Mouse (Mus musculus): ENCODE results near the gene Sf3b4.

Gene Sf3b4

DNA sequence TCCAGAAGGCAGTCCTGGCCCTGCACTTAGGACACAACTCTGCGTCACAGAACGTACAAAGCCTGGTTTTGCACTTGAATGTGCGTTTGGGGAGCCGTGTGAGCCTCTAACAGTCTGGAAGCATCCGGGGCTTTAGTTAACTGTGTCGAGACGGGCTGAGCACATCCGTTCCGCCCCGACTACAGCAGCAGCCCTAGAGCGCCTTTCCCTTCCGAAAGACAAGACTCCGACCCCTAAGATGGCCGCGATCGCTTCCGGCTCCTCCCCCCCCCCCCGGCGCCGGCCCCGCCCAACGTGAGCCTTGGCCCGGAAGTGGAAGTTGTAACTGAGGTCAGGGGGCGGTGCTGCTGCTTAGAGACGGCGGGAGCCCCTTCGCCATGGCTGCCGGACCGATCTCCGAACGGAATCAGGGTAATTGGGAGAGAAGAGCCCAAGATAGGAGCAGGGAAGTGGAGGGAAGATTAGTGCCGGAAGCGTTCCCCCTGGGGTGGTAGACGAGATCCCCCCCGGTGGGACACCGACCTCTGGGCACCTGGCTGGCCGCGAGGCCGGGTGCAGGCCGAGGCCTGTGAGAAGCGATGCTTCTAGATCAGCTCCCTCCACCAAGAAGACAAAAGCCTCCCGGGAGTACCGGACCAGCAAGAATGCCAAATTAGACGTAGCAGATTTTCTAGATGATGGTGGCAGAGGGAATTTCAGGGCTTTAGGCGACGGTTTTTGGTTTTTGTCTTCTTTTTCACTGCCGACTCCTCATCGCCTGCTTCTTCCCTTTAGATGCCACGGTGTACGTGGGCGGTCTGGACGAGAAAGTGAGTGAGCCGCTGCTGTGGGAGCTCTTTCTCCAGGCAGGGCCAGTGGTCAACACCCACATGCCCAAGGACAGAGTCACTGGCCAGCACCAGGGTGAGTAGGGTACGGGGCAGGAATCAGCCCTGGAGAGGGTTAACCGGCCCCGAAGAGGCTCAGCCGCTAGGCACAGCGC is at the start of gene Sf3b4:
Sf3b4 (plus strand) TSS at position 136 of the 982 bp plus-strand sequence.
- DNase-seq (ENCODE audit: low spot score in 2 of 2), result peak; percentile 82 to 83

DNA sequence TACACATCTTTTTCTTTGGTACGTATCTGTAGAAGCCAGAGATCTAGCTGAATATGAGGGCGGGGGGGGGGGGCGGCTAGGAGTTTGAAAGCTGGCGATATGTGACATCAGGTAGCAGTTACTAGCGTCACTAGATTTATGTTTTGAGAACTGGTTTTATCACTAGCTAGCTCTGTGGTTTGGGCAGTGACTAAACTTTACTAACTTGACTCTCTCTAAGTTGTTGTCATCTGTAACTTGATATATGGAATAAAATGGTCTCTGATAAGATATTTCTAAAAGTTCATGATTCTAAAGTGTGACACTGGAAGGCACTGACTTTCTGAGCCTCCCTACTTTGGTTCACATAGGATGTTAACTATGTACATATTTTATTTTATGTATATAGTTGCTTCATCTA is 47.9 kb upstream of the Sf3b4 start:
- DNase-seq (ENCODE audit: low spot score in 2 of 2), result no peak

DNA sequence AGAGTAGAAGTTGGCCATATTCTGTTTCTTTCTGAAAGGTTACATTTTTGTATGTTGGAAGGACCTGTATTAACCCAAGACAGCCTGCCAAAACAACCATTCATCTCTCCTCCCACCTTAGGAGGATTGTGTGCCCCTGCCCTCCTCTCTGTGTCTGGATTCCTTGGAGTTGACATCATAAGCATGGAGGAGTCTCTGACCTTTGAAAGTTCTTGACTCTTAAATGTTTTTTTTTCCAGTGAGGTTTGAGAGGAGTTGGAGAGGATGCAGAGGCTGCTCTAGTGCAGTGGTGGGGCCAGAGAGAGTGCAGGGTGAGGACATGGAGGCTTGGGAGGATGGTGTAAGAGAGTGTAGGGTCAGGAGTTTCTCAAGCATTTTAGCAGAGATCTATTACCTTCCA is 44.0 kb upstream of the Sf3b4 start:
- DNase-seq (ENCODE audit: low spot score in 2 of 2), result no peak

DNA sequence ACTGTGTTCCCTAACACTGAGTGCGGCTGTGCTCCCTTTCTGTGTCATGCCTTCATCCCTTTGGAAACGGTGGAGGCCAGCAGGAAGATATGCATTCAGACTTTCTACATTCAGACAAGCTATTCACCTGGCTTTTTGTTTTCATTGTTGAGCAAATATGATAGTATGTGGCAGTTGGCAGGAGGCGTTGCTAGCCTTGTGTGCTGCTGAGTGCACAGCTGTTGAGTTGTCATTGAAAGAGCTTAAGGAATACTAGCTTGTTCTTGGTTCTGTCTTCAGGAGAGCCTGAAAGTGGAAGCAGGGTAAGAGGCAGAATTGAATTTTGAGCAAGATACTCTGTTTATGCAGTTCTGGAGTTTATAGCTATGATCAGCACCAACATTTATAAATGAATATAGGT is 39.7 kb upstream of the Sf3b4 start:
- DNase-seq (ENCODE audit: low spot score in 2 of 2), result no peak

DNA sequence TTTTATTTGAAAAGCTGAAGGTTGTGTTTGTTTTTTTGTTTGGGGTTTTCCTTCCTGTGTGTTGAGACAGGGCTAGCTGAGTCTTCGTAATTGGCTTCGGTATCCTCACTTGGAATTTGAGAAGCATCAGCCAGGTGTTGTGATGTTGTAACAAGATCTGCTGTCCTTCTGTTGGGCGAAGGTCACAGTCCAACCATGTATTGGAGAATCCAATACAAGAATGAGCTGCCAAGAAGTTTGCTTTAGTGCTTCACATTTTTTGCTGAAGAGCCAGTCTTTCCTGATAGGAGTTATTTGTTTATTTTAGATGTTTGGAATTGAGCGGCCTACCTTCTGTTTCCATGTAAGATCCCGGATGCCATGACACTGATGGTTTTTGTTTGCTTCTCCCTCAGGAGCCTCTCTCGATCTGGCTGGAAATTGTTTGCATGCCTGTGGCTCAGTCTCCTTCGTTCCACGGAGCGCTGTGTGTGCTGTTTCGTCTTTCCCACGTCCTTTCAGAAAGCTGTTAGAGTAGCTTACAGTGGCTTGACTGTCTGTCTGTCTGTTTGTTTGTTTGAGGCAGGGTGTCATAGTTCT is 38.7 kb upstream of the Sf3b4 start:
- DNase-seq (ENCODE audit: low spot score in 2 of 2), result no peak

DNA sequence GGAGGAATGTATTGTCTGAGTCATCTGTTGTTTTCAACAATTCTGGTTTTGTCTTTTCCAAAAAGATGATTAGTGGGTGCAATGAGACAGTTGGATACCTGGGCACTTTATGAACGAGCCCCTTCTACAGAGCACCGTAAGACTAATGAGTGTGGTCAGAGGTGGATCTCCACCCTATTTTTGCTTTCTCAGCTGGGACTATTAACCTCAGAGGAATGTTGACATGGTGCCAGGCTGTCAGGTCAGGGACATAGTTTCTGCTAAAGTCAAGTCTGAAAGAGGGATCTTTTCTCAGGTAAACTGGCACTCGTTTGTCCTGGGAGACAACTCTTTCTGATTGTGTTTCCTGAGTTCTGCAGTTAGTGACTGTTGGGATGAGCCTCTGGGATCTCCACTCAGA is 37.1 kb upstream of the Sf3b4 start:
- no peak for DNase-seq (ENCODE audit: low spot score in 2 of 2)

DNA sequence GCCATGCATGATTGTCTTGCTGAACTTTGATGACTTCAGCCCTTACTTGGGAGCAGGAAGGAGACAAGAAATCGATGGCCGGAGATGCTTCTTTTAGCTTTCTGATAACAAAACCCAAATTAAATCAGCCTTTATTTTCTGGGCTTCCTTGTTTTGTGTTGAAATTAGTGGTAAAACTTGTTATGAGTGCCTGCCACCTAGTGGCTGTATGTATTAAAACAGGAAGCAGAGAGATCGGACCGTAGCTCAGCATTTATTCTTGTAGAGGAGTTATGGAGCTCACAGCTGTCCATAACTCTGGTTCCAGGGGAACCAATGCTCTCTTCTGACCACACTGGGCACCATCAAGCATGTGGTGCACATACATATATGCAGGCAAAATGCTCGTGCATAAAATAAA is 24.2 kb upstream of the Sf3b4 start:
- DNase-seq (ENCODE audit: low spot score in 2 of 2), result no peak

DNA sequence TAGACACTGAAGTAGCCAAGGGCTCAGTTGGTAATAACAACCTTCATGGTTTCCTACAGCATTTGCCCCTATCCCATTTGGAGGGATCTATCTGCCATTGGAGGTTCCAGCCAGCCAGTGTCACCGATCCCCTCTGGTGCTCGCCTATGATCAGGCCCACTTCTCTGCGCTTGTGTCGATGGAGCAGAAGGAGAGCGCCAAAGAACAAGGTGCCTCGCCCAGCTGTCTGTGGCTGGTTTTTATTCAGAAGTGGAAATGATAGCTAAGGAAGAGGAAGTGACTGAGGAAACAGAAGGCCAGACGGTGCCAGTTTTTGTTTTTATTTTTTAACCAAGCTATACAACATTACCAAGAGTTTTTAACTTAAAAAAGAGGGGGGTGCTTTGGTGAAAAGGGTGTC is 20.3 kb upstream of the Sf3b4 start:
- no peak for DNase-seq (ENCODE audit: low spot score in 2 of 2)

DNA sequence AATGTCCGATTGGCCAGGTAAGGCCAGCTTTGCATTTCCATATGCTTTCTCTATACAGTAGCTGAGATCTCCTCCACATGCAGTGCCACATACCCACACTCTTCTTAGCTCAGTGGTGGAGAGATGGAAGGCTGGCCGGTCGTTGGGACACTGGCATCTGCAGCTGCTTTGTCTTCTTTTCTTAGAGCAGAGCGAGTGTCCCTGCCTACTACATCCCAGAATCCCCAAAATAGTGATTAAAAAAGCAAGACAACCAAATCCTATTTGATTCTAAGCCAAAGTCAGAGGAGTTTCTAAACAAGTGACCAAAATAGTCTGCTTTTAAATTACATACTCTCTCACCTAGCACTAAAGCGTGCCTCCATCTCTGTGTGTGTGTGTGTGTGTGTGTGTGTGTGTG is 19.5 kb upstream of the Sf3b4 start:
- no peak for DNase-seq (ENCODE audit: low spot score in 2 of 2)

DNA sequence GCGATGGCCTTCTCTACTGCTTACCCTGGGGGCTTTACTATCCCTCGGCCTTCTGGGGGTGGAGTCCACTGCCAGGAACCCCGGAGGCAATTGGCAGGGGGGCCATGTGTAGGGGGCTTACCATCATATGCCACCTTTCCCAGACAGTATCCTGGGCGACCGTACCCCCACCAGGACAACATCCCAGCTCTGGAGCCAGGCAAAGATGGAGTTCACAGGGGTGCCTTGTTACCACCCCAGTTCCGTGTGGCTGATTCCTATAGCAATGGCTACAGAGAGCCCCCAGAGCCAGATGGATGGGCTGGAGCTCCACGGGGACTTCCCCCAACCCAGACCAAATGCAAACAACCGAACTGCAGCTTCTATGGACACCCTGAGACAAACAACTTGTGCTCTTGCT is 16.6 kb upstream of the Sf3b4 start:
- DNase-seq (ENCODE audit: low spot score in 2 of 2), result no peak

DNA sequence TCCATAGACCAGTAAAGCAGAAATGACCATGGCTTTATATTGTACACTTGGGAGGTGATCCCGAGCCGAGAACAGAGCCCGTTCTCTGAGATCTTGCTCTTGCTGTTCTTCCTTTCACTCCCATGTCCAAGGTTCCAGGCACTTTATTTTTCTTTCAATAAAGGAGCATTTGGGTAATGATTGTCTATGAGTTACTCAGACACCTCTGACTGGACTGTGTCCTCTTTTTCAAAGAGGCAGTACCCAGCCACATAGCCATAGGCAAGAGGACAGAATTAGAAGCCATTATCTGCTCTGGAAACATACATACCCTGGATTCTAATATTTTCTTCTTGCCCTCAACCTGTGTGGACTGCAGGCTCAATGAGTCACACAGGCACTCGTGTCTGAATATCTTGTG is 12.3 kb upstream of the Sf3b4 start:
- no peak for DNase-seq (ENCODE audit: low spot score in 2 of 2)

DNA sequence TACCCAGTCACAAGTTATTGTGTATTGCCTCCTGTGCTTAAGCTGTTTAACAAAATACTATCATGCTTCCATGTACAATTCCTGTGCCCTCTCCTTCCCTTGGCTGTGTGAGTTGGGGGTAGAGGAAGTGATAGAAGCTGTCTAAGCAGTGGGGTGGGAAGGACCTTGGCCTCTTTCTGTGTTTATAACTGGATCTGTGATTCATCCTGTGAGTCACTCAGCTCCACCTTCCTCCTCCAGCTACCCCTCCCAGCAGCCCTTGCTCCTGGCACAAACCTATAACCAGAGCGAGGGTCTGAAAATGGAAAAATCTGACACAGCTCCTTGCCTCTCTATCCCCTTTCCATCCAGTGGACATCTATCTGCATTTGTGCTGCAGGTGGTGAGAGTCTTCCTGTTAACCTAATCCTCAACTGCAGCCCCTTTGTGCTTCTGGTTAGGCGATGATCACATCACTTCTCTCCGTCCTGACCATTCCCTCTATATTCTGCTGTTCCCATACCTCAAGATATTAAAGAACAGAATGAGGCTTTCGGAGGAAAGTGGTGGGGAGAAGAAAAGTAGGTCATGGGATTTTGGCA is 11.8 kb upstream of the Sf3b4 start:
- no peak for DNase-seq (ENCODE audit: low spot score in 2 of 2)

DNA sequence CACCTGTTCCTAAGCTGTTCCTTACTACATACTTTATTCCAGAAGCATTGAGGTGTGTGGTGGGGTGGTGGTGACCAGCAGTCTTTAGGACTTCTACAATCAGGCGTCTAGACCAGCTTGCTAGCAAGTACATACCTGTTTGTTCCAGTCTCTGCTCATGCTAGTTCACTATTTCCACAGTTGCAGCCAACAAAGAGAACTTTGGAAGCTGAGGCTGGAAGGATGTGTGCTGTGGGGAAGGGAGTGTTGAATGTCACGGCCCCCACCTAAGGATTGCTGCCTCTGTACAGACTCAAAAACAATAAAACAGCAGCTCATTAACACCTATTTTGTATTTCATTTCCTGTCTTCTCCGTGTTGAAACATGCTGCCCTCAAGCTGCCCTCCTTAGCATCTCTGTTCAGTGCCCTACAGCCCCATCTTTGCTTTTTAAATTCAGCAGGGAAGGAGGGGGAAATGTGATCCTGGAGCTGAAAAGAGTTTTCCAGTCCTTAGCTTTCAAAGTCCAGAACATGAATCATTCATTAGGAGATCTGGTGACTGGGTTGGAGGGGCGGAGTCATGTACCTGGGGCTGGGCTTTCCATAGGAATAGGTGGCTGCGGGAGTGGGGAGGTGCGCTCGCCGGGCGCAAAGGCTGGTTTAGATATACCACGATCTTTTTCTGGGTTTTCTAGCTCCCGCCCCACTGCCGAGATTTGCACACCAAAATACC is 11.2 kb upstream of the Sf3b4 start:
- DNase-seq (ENCODE audit: low spot score in 2 of 2), result no peak

DNA sequence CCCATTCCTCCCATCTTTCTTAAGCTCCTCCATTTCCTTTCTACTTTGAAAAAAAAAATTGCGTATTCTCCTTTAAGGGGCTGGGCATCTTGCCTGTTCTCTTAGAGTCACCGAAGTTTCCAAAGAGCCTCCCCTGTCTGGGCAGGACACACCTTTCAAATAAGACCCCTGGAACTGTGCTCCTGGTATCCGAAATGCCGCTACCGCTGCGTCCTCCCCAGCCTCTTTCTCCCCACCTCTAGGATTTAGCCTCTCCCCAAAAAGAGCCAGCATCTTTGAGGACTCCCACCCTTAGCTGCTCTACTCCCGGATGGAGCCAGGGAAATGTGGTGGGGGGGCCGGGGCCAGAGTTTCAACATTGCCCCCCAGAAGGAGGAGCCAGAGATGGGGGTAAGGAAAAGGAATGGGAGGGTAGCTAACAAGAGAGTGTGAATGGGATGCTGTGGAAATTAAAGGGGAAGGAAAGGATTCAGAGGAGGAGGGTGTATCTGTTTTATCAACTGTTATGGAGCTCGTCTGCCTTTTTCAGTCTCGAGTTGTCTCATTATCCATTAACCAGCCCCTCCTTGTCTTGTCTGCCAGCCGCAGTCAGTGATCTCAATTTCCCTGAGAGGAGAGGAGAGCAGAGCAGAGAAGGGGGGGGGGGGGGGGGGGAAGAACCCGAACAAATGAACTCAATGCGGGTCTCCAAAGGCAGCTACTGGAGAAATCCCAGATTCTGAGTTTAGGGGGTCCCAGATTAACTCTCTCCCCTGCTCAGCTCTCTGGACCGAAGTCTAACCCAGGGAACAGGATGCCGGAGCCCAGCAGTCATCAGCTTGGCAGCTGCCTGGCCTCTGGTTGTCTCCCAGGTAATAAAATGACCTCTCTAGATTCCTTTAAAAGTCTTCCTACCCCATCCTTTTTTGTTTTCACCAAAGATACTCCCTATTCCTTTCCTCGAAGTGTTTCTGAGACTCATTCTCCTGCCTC is 10.0 kb upstream of the Sf3b4 start, which contains the start of gene Mtmr11:
Mtmr11 (plus strand) TSS at position 136 of the 972 bp plus-strand sequence.
- DNase-seq (ENCODE audit: low spot score in 2 of 2), result no peak

DNA sequence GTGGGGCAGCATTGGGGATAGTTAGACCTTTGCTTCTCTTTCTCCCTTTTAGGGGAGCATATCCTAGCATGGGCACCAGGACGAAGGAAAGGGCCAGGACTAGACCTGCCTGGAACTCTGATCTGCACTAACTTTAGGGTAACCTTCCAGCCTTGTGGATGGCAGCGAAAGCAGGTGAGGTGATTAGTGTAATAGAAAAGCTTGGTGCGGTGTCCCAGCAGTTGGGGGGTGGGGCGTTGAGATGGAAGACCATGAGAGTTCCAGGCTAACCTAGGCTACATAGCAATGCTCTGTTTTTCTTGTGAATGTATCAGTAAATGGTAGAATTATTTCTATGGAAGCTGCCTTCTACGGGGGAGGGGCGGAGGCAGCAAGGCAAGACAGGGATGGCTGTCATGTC is 9.1 kb upstream of the Sf3b4 start:
- DNase-seq (ENCODE audit: low spot score in 2 of 2), result no peak

DNA sequence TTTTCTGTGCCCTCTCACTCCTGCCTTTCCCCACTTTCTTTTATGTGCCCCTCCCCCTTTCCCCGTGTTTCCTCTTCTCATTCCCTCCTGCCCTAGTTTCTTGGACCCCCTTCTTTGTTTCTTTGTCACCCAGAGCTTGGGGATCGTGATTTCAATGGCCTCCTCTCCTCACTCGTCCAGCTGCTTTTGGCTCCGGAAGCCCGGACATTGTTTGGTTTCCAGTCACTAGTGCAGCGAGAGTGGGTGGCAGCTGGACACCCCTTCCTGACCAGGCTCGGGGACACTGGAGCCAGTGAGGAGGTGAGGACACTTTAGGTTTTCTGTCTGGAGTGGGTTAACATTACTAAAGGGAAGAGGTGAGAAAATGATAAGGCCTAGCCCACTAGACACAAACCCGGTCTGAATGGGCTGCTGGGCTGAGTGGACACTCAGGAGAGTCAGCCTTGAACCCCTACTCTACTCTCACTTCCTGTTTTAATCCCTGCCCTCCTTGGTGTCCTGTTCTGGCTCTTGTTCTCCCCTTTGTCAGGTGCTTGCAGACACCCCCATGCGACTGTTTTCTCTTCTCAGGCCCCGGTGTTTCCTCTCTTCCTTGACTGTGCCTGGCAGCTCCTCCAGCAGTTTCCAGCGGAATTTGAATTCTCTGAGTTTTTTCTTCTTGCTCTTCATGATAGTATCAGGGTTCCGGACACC is 3.5 kb upstream of the Sf3b4 start:
- no peak for DNase-seq (ENCODE audit: low spot score in 2 of 2)

DNA sequence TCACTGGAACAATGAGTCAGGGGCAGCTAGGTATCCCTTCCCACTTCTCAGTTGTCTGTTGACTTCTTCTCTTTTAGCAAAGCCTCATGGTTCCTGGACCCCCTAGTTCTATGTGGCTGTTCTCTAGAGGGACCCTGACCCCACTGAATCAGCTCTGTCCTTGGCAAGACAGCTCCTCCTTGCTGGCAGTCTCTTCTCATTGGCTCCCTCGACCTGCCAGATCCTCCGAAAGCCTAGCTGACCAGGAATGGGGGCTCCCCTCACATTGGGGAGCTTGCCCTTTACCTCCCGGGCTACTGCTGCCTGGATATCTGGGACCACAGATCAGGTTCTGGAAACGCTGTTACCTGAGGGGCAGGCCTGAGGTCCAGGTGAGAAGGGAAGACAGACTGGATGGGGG is 1.9 kb upstream of the Sf3b4 start:
- no peak for DNase-seq (ENCODE audit: low spot score in 2 of 2)

DNA sequence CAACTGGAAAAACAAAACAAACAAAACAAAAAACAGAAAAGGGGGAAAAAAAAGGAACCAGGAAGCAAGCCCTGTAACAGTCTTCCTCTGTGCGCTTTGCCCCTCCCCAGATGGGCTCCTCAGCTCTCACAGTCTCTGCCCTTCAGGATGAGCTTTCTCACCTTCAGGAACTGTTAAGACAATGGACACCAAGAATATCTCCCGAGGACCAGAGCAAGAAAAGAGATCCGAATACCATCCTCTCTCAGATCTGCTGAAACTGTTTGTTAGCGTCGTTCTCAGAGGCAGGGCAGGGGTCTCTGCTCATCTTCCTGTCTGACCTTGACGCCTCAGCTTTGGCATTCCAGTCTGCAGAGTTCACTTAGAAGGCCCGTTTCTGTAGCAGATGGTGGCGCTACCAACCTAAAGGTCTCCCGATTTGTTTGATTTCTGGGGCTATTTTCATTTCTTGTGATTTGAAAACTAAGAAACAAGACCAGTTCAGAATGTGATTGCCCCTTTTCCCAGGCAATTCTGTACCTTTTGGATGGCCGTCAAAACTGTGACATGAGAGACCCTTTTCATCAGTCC is 1.1 kb upstream of the Sf3b4 start:
- no peak for DNase-seq (ENCODE audit: low spot score in 2 of 2)

DNA sequence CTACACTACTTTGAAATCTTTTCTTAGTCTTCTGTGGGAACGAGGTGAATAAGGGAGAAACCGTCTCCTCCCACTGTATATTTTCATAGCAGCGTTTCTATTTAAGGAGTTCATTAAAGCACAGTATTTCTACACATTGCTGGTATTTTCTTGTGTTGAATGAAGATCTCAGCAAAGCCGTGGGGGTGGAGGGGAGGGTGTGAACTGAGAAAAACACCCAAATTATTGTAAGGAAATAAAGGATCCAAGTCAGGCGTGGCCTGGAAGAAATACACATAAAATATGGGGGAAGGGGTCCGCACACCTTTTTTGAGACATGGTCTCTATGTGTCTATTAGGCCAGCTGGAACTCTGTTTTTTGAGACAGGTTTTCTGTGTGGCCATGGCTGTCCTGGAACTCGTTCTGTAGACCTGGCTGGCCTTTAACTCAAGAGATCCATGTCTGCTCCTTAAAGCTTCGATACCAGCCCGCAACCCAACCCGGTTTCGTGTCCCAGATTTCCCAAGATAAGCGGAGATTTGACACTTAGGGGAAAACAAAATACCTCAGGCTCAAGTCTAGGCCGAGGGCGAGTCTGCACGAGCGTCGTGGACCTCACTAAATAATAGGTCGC is 442 bp upstream of the Sf3b4 start:
- DNase-seq (ENCODE audit: low spot score in 2 of 2), result no peak

DNA sequence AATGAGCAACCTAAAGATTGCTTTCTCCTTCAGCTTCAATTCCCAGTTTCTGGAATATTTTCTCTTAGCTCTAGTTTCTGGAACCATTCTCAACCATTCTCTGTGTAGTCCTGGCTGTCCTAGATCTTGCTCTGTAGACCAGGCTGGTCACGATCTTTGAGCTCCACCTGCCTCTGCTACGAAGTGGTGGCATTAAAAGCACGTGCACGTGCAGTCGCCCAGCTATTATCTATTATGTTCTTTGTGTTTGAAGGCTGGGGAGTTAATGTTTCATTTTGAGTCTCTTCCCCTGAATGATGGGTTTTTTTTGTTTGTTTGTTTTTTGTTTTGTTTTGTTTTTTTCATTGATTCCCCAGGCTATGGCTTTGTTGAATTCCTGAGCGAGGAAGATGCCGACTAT is 1.1 kb downstream of the Sf3b4 start:
- DNase-seq (ENCODE audit: low spot score in 2 of 2), result no peak
